Mouse (Mus musculus): ENCODE data around the gene Yrdc. TPM values are rescaled to one million over a fixed set of nuclear protein-coding genes. Genes with fewer than 3 reads are reported as not detected.
A peak's percentile ranks its signal among the peaks of the same experiment; 100 is the strongest.

Gene Yrdc
- polyA plus RNA-seq, 1 experiment from 2014 or later, result 42.6 TPM

GRCm38 (mm10) chr4:124815901-124816300 is 34.6 kb upstream of the Yrdc start:
- H3K9ac ChIP-seq (ENCODE audit: low read depth, low read length), result no peak overlapping the region
- peaks cover 1% of the 10 kb centered on the region for H3K36me3 ChIP-seq (ENCODE audit: control insufficient read depth, insufficient read depth, low read length)
- no peaks in the 10 kb centered on the region for H3K9me3 ChIP-seq (ENCODE audit: control insufficient read depth, low read length)
- no peak overlapping the region for H3K27ac ChIP-seq (ENCODE audit: low read depth, low read length)
- no peaks in the 10 kb centered on the region for H3K27me3 ChIP-seq (replicated peaks; ENCODE audit: control insufficient read depth, insufficient read depth, low read length)
- 85% methylated on average over 11 of the region's 11 CpGs for WGBS
- peaks cover 7% of the 10 kb centered on the region for H3K4me1 ChIP-seq (ENCODE audit: control insufficient read depth, insufficient read depth, low read depth, low read length)
- H3K4me2 ChIP-seq (ENCODE audit: low read length), result no peak overlapping the region
- no peak overlapping the region for H3K4me3 ChIP-seq (ENCODE audit: low read length)
- no peak for ATAC-seq

DNA sequence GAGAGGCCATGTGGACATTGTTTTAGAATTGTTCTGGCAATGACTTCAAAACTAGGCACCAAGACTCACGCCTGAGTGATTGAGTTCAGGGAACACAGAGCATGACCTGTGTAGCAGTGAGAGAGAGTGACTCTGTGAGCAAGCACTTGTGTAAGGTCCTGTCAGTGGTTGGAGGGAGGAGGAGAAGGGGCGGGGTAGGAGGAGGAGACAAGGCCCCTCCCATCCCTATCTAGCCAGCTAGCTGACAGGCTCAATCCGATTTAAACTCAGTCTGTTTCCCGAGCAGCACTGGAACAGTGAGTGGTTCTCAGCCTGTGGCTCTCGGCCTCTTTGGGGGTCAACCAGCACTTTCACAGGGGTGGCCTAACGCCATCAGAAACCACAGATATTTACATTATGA is 32.7 kb upstream of the Yrdc start:
- no peaks in the 10 kb centered on the region for H3K9me3 ChIP-seq (ENCODE audit: control insufficient read depth, low read length)
- no peak overlapping the region for H3K27ac ChIP-seq (ENCODE audit: low read depth, low read length)
- no peak overlapping the region for H3K4me2 ChIP-seq (ENCODE audit: low read length)
- no peak overlapping the region for H3K4me3 ChIP-seq (ENCODE audit: low read length)
- no peak overlapping the region for H3K9ac ChIP-seq (ENCODE audit: low read depth, low read length)
- peak; percentile 75; the same call in 1 of the 2 replicates for ATAC-seq
- H3K36me3 ChIP-seq (ENCODE audit: control insufficient read depth, insufficient read depth, low read length), result peaks cover 8% of the 10 kb centered on the region
- 15% methylated on average over 6 of the region's 6 CpGs for WGBS
- no peaks in the 10 kb centered on the region for H3K4me1 ChIP-seq (ENCODE audit: control insufficient read depth, insufficient read depth, low read depth, low read length)
- no peaks in the 10 kb centered on the region for H3K27me3 ChIP-seq (replicated peaks; ENCODE audit: control insufficient read depth, insufficient read depth, low read length)

DNA sequence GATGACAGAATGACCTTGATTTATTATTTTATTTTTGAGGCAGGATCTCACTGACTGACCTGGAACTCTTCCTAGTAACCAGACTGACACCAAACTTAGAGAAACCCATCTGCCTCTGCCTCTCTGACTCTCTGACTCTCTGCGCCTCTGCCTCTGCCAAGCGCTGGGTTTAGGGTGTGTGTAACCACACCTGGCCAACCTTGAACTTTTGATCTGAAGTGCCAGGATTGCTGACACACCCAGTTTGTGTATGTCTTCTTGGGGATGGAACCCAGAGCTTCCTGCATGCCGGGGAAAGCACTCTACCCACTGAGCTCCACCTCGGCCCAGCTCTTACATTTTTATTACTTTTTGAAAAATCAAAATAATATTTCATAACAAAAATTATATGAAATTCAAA is 31.6 kb upstream of the Yrdc start:
- no peak overlapping the region for H3K9ac ChIP-seq (ENCODE audit: low read depth, low read length)
- no peaks in the 10 kb centered on the region for H3K27me3 ChIP-seq (replicated peaks; ENCODE audit: control insufficient read depth, insufficient read depth, low read length)
- peaks cover 10% of the 10 kb centered on the region for H3K36me3 ChIP-seq (ENCODE audit: control insufficient read depth, insufficient read depth, low read length)
- ATAC-seq, result no peak
- WGBS, result 89% methylated on average over 4 of the region's 4 CpGs
- no peaks in the 10 kb centered on the region for H3K9me3 ChIP-seq (ENCODE audit: control insufficient read depth, low read length)
- H3K4me1 ChIP-seq (ENCODE audit: control insufficient read depth, insufficient read depth, low read depth, low read length), result no peaks in the 10 kb centered on the region
- no peak overlapping the region for H3K4me2 ChIP-seq (ENCODE audit: low read length)
- no peak overlapping the region for H3K27ac ChIP-seq (ENCODE audit: low read depth, low read length)
- no peak overlapping the region for H3K4me3 ChIP-seq (ENCODE audit: low read length)

GRCm38 (mm10) chr4:124824967-124825366 is 25.5 kb upstream of the Yrdc start:
- Histone ChIP-seq H3K9me3 (ENCODE audit: control insufficient read depth, low read length) (no peaks in the 10 kb centered on the region), H3K27ac (ENCODE audit: low read depth, low read length) (no peak overlapping the region), H3K9ac (ENCODE audit: low read depth, low read length) (no peak overlapping the region), H3K4me2 (ENCODE audit: low read length) (no peak overlapping the region), H3K36me3 (ENCODE audit: control insufficient read depth, insufficient read depth, low read length) (peaks cover 25% of the 10 kb centered on the region), H3K4me1 (ENCODE audit: control insufficient read depth, insufficient read depth, low read depth, low read length) (no peaks in the 10 kb centered on the region), H3K4me3 (ENCODE audit: low read length) (no peak overlapping the region), H3K27me3 (replicated peaks; ENCODE audit: control insufficient read depth, insufficient read depth, low read length) (no peaks in the 10 kb centered on the region)
- 95% methylated on average over 6 of the region's 6 CpGs for WGBS
- ATAC-seq, result no peak

DNA sequence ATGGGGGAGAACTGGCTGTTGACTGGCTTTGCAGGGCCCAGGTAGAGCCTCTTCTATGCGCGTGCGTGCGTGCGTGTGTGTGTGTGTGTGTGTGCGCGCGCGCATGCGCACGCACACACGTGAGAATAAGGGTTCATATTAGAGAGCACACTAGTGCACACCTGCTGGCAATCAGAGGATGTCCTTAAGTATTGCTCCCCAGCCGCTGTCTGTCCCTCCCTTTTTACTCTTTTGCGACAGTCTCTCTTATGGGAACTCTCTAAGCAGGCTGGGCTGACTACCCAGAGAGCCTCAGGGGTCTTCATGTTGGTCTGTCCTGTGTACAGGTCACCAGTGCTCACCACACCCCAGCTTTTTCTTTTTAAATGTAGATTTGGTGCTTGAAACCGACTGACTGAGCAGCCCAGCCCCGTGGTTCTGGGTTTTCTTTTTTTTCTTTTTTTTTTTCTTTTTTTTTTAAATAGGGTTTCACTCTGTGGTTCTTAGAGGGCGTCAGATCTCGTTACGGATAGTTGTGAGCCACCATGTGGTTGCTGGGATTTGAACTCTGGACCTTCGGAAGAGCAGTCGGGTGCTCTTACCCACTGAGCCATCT is 25.0 kb upstream of the Yrdc start:
- H3K27ac ChIP-seq (ENCODE audit: low read depth, low read length), result no peak overlapping the region
- H3K9ac ChIP-seq (ENCODE audit: low read depth, low read length), result no peak overlapping the region
- H3K4me3 ChIP-seq (ENCODE audit: low read length), result no peak overlapping the region
- H3K4me2 ChIP-seq (ENCODE audit: low read length), result no peak overlapping the region
- H3K27me3 ChIP-seq (replicated peaks; ENCODE audit: control insufficient read depth, insufficient read depth, low read length), result no peaks in the 10 kb centered on the region
- no peaks in the 10 kb centered on the region for H3K9me3 ChIP-seq (ENCODE audit: control insufficient read depth, low read length)
- 95% methylated on average over 21 of the region's 21 CpGs for WGBS
- H3K4me1 ChIP-seq (ENCODE audit: control insufficient read depth, insufficient read depth, low read depth, low read length), result no peaks in the 10 kb centered on the region
- no peak for ATAC-seq
- peaks cover 25% of the 10 kb centered on the region for H3K36me3 ChIP-seq (ENCODE audit: control insufficient read depth, insufficient read depth, low read length)

GRCm38 (mm10) chr4:124829671-124830070 is 20.8 kb upstream of the Yrdc start:
- Histone ChIP-seq H3K36me3 (ENCODE audit: control insufficient read depth, insufficient read depth, low read length) (peaks cover 18% of the 10 kb centered on the region), H3K4me1 (ENCODE audit: control insufficient read depth, insufficient read depth, low read depth, low read length) (no peaks in the 10 kb centered on the region), H3K9ac (ENCODE audit: low read depth, low read length) (no peak overlapping the region), H3K4me2 (ENCODE audit: low read length) (no peak overlapping the region), H3K27ac (ENCODE audit: low read depth, low read length) (no peak overlapping the region), H3K4me3 (ENCODE audit: low read length) (no peak overlapping the region), H3K9me3 (ENCODE audit: control insufficient read depth, low read length) (no peaks in the 10 kb centered on the region), H3K27me3 (replicated peaks; ENCODE audit: control insufficient read depth, insufficient read depth, low read length) (no peaks in the 10 kb centered on the region)
- ATAC-seq, result no peak
- 81% methylated on average over 5 of the region's 5 CpGs for WGBS

DNA sequence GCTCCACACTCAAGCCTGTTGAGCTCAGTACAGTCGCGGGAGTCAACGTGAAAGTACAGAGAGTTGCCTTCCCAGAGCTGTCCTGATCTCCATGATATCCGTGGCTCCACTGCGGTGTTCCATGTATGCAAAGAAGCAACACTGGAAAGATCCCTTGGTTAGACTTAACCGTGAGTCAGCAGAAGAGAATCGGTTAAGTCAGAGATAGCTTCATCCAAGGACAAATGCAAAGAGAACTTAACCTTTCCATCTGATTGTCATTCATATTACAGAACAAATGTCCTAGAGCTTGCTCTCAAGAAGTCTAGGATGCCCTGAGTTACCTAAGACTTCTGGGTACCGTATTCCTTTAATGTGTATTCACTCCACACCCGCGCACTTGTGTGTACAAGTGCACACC is 17.7 kb upstream of the Yrdc start:
- no peaks in the 10 kb centered on the region for H3K9me3 ChIP-seq (ENCODE audit: control insufficient read depth, low read length)
- H3K27me3 ChIP-seq (replicated peaks; ENCODE audit: control insufficient read depth, insufficient read depth, low read length), result no peaks in the 10 kb centered on the region
- no peak overlapping the region for H3K27ac ChIP-seq (ENCODE audit: low read depth, low read length)
- peaks cover 7% of the 10 kb centered on the region for H3K36me3 ChIP-seq (ENCODE audit: control insufficient read depth, insufficient read depth, low read length)
- H3K4me3 ChIP-seq (ENCODE audit: low read length), result no peak overlapping the region
- no peak overlapping the region for H3K9ac ChIP-seq (ENCODE audit: low read depth, low read length)
- no peak overlapping the region for H3K4me2 ChIP-seq (ENCODE audit: low read length)
- 94% methylated on average over 10 of the region's 10 CpGs for WGBS
- ATAC-seq, result no peak
- H3K4me1 ChIP-seq (ENCODE audit: control insufficient read depth, insufficient read depth, low read depth, low read length), result no peaks in the 10 kb centered on the region

- H3K9me3 ChIP-seq (ENCODE audit: control insufficient read depth, low read length), result no peaks in the 10 kb centered on the region
- no peak overlapping the region for H3K4me2 ChIP-seq (ENCODE audit: low read length)
- no peak for ATAC-seq
- H3K4me3 ChIP-seq (ENCODE audit: low read length), result no peak overlapping the region
- H3K27ac ChIP-seq (ENCODE audit: low read depth, low read length), result no peak overlapping the region
- no peaks in the 10 kb centered on the region for H3K27me3 ChIP-seq (replicated peaks; ENCODE audit: control insufficient read depth, insufficient read depth, low read length)
- H3K36me3 ChIP-seq (ENCODE audit: control insufficient read depth, insufficient read depth, low read length), result peaks cover 25% of the 10 kb centered on the region
- WGBS, result 84% methylated on average over 14 of the region's 14 CpGs
- no peak overlapping the region for H3K9ac ChIP-seq (ENCODE audit: low read depth, low read length)
- H3K4me1 ChIP-seq (ENCODE audit: control insufficient read depth, insufficient read depth, low read depth, low read length), result no peaks in the 10 kb centered on the region
Observed at GRCm38 (mm10) chr4:124838035-124838700, 12.3 kb upstream of the Yrdc start.

- ATAC-seq, result no peak
- Histone ChIP-seq H3K27ac (ENCODE audit: low read depth, low read length) (no peak overlapping the region), H3K4me1 (ENCODE audit: control insufficient read depth, insufficient read depth, low read depth, low read length) (no peaks in the 10 kb centered on the region), H3K9ac (ENCODE audit: low read depth, low read length) (no peak overlapping the region), H3K27me3 (replicated peaks; ENCODE audit: control insufficient read depth, insufficient read depth, low read length) (no peaks in the 10 kb centered on the region), H3K9me3 (ENCODE audit: control insufficient read depth, low read length) (no peaks in the 10 kb centered on the region), H3K4me2 (ENCODE audit: low read length) (no peak overlapping the region), H3K4me3 (ENCODE audit: low read length) (no peak overlapping the region), H3K36me3 (ENCODE audit: control insufficient read depth, insufficient read depth, low read length) (peaks cover 25% of the 10 kb centered on the region)
- 90% methylated on average over 1 of the region's 1 CpGs for WGBS
Observed at GRCm38 (mm10) chr4:124840998-124841397, 9.5 kb upstream of the Yrdc start.
